Mouse (Mus musculus) layer of hippocampus, adult 18-20 months (tissue): ENCODE measurements around the gene 2210016L21Rik. TPM values are rescaled to one million over a fixed set of nuclear protein-coding genes. Genes with fewer than 3 reads are reported as not detected.
"Not testable (repeated sequence)": the region's sequence is repeated elsewhere in the genome, so short reads cannot be mapped to it uniquely, and the experiment has no call there.

ENCODE experiments used
- DNase-seq, 2 experiments: peaks; one replicate each; pipeline ENCODE4 v3.0.0; 2022; ENCODE audit warnings: low spot score in 2 of 2
- total RNA-seq, 2 experiments: library from RNA; stranded (reverse); gene quantifications; 2 replicates each; pipeline ENCODE4 v1.2.3; 2021

Gene 2210016L21Rik
- total RNA-seq, 2 experiments from 2014 or later, result 228 to 232 TPM

GRCm38 (mm10) chr5:114941138-114941537, 820 bp upstream of the 2210016L21Rik start:
- DNase-seq, result not testable (repeated sequence)

DNA sequence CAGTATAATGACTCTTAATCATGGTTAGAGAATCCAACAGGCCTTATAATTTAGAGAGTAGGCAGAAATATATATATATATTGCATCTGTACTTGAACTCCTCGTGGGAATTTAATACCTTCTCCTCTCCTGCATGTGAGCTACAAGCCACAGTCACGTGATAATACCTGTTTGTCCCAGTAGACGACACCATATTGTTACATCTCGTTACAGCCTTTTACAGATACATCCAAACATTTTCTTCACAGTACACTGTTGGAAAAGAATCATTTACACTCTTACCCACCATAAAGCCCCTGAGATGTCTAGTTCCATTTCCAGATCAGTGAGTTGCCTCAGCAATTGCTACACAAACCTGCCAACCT, 790 bp downstream of the 2210016L21Rik start:
- no peak for DNase-seq

GRCm38 (mm10) chr5:114945072-114945471, 3.1 kb downstream of the 2210016L21Rik start:
- no peak for DNase-seq

- peak in 1 of 2 experiments; percentile 33 for DNase-seq
Measured at GRCm38 (mm10) chr5:114948891-114949290, 6.9 kb downstream of the 2210016L21Rik start.

DNA sequence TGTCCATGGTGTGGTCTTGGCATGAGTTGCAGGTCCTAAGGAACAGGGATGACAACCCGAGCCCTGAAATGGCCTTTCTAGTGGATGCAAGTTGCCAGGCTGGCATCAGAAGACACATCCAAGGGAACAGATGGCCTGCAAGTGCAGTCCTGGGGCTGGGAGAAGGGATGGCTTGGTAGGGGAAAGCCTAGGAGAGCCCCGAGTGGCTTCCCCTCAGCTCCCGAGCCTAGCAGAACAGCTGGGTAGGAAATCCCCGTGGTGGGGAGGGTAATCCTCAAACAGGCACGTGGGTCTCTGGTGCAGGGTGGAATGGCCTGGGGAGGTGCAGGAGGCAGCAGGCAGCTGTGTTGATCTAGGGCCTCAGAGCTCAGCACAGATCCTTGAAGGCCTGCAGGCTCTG, 7.4 kb downstream of the 2210016L21Rik start:
- DNase-seq, result peak in 1 of 2 experiments; percentile 28

DNA sequence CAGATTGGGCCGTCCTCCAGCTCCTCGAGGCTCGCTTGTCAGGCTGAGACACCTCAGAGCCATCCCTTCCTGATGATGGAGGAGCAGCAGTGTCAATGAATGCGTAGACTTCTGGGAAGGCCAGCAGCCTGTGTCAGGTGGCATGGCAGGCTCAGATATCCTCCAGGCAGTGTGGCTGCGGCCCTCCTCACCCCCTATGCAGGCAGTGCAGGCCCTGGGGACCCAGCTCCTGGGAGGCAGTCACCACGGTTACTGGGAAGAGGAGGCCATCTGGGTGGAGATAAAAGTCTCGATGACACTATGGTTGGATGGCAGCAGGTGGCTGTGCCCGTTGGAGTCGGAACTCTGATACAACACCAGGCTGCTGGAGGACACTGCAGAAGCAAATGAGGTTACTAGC, 7.9 kb downstream of the 2210016L21Rik start:
- DNase-seq, result no peak

DNA sequence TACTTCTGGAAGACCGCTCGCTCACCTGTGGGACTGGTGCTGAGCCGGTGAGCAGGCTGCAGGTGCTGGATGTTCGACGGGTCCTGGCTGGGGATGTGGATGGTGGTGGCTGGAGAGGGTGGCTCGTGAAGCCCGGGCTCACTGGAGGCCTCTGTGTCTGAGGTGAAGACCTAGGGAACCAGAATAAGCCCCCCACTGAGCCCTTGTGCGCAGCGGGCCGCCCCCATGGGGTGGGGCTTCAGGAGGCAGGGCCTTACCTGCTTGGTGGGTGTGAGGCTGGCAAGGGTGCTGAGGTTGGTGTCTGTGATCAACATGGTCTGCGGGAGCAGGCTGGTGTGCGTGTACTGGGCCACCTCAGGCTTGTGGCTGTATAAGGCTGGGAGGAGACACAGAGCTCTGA, 8.7 kb downstream of the 2210016L21Rik start:
- DNase-seq, result no peak

DNA sequence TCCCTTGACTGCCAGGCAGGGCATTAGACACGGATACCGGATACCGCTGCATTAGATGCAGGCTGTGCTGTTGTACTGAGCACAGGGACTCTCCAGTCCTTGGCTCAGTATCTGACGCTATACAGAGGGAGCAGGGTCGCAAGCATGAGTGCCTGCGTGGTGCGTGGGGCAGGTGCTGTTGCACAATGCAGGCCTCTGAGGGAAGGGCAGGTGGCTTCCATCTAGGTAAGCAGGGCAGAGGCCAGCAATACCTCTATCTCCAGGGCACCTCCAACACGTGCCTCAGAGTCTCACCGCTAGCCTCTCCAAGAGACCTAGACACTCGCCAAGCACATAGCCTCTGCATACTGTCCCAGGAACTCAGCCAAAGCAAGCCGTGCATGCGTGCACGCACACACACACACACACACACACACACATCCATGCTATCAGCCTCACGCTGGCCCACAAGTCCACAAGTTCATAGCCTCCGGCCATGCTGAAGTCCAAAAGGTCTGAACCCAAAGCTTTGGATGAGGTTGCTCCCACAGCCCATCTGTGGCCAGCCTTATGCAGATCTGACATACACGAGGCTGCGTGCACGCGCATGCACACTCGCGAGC, 9.4 kb downstream of the 2210016L21Rik start:
- DNase-seq, result no peak

DNA sequence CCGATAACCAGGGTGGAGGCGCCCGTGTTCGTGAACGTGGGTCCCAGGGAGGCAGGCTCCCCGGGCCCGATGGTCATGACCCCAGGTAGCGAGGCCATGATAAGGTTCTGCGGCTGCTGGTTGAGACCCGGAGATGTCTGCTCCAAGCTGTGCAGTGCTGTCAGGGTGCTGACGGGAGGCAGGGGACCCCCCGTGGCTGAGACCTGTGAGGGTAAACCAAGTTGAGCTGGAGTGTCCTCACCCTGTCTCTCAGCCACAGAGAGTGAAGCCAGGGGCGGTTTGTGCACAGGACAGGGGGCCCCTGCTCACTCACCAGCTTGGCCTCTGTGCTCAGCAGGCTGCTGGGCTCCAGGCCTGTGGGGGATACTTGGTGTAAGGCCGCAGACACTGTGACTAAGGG, 11.4 kb downstream of the 2210016L21Rik start:
- DNase-seq, result no peak

DNA sequence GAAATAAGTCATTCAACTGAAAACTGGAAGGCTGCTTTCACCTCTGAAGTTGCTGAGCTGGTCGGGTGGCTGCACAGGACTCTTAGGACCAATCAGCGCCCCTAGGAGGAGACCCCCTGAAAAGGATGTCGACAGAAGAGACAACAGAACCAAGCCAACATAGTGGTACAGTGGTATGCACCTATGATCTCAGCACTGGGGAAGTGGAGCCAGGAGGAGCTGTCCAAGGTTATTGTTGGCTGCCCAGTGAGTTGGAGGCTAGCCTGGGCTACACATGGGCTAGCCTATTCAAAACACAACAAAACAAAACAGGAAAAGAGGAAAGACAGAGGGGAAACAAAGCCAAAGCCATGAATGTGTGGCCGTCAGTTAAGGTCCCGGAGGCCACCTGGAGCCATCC, 16.1 kb downstream of the 2210016L21Rik start:
- no peak for DNase-seq

- no peak for DNase-seq
Measured at GRCm38 (mm10) chr5:114961590-114962360, 19.8 kb downstream of the 2210016L21Rik start.

DNA sequence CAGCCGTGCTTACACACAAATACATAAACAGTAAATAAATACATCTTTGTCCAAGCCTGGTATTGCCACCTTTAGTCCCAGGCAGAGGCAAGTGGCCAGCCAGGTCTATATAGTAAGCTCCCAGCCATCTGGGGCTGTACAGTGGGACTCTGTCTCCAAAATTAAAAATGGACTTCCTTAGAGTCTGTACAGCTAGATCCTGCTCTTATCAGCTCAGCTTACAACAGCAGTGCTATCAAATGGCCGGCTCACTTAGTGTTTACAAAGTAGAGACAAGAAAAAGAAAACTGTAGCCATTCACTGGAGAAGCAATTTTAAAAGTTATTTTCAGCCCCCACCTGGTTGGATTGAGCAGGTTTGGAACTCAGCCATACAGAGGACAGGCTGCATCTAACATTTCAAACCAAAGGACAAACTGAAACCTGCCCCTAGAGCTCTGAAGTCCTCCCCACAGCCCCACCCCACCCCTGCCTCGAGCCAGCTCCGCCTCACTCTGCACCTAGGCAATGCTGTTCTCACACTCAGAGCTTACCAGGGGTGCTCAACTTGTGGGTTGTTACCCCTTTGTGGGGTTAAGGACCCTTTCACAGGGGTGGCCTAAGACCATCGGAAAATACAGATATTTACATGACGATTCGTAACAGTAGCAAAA, 22.5 kb downstream of the 2210016L21Rik start:
- no peak for DNase-seq

DNA sequence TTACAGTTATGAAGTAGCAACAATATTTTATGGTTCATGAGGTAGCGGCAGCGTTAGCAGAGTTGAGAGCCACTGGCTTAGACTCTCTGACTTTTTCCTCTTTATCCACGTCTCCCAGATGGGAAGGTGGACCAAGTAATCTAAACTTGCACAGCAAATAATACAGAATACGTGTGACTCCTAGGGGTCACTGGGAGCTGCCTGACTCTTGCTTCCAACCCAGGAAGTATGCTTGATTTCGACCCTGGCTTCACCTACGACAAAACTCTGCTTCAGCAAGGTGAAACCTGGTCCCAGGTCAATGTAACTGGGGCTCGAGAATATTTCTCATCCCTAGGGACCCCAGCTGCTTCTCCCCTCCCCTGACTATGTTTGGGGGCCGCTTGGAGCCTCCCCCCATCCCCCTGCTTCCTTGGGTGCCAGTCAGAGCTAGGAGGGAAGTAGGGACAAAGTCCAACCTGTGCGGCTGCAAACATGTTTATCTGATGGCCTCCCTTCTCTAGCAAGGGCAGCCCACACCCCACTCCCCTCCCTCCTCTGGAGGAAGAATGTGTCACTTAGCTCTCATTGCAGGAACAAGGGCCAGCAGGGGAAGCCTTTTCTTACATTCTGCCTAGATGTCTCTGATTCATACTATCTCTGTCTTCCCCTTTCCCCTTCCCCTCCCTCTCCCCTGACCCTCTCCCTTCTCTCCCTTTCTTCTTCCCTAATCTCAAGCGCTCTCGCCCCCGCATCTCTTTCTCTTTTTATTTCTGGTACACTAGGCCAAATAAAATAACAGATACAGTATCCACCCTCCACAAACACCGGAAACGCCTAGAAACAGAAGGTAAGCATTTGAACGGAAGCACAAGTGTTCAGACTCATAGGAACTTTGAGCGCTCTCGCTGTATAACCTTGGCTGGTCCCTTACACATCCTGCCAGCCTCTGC, 23.3 kb downstream of the 2210016L21Rik start:
- DNase-seq, result no peak

DNA sequence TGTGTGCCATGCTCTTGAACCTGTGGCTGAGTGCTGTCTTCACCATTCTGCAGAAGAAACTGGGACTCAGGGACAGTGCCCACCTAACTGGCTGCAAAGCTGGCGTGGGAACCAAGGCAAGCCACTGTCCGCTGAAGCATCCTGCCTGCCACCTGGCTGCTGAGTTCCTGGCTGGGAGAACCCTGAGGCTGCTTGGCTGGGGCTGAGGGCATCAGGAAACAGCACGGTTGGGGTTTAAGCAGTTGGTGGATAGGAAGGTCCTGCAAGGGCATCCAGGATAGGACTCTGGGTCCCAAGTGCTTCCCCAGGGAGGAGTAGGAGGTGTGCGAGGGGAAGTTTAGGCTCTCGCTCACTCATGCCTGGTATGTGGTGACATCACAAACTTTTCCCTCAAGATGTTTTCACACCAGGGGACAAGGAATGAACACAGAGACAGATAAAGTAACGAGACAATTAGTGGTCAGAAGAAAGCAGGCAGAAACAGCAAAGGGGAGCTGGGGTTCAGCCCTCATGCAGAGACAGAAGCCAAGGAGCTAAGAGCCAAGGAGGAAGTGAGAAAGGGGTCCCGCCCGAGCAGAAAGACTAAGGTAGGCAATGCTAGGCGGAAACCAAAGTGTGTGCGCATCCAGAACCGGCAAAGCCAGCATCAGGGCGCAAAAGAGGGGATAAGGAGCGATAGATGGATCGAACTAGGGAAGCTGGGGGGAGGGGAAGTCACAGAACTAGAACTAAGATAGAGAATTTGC, 25.7 kb downstream of the 2210016L21Rik start:
- DNase-seq, result no peak

DNA sequence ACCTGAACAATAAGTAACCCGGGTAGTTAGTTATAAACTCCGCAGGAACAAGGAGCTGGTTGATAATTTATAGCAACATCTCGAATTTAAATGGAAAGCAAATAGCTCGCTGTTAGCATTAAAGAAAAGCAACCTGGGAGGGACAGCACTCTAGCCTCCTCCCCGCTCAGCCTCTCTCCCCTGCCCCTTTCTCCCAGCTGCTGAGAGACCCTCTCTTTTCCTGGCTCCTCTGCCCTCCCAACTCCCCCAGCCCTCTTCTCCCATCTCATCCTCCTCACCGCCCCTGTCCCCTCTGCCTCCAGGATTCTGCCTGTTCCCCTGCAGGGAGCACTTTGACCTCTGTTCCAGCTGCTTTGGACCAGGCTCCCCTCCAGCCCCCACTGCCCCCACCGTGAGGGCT, 26.7 kb downstream of the 2210016L21Rik start:
- DNase-seq, result no peak

GRCm38 (mm10) chr5:114969064-114969463, 27.1 kb downstream of the 2210016L21Rik start:
- DNase-seq, result no peak

DNA sequence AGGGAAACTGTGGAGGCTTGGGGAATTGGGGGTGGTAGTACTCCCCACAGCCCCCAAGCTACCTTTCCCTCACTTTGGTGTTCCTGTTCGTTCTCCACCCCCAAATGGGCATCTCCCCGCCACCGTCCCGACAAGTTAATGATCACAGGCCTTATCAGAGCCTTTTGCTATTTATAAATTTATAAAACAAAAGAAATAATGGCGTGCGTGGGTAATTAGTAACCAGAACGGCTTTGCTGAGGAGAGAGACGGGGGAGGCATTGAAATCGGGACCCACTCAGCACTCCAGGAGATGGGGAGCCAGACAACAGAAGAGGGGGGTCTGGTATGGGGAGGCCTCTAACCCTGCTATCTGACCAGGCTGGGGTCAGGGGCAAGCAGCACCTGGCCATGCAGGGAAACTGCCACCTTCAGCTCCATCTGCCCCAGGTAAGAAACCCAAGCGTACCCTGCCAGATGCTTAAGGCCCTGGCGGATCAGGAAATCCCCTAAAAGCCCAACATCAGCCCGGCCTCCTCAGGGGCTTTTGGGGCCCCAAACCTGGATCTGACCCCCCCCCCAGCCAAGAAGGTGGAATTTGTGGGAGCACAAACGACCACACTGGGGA, 27.8 kb downstream of the 2210016L21Rik start:
- no peak for DNase-seq

DNA sequence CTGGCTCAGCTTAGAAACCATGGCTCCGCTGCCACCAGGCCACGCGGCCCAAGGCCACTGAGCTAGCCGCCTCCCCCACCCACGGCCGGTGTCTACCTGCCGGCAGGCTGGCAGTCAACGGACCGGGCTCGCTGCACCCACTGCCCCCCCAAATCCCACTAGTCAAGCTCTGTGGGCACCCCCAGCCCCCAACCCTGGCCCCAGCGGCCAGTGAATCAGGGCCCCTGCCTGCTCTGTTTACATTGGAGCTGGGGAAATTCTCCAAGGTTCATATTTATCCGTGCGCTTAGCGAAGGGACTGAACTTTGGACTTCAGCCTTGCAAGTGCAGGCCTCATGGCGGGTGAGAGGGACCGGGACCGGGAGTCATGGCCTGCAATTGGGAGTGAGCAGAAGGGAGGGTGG, 28.9 kb downstream of the 2210016L21Rik start, which contains the start of gene Hnf1a:
Hnf1a (minus strand) TSS at position 271 of the 404 bp plus-strand sequence.
- no peak for DNase-seq

- no peak for DNase-seq
Measured at GRCm38 (mm10) chr5:114972201-114972600, 30.2 kb downstream of the 2210016L21Rik start.

DNA sequence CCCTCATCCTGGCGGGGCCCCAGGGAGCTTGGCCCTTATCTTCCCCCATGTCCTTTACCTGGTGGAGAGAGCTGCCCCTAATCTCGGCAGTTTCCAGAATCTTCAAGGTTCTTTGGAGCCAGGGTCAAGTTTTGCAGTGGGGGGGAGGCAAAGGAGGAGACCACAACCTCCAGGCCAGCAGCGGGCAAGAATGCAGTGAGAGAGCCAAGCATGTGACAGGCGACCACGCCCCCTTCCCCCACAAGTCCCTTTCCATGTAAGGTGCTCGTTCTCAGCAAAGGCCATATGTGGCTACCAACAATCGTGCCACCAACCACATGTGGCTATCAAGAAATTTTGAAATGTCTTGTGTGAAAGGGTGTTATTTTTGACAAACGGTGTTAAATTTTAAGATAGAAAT, 31.2 kb downstream of the 2210016L21Rik start:
- DNase-seq, result no peak
